ENCODE assay signal across 25 mouse cellular contexts in genomic region chr14:114829310-114829709, GRCm38 (mm10).
DNase-seq lines count a peak whose midpoint lies in the region; ATAC-seq and TF ChIP-seq lines count a peak whose summit lies in the region.
"Had no signal": no experiment of that assay in that cellular context is flagged by ENCODE, and none has a peak within 500 bp of the region (broad histone marks: within the 10 kb centered on the region; RNA-seq: fewer than 3 reads in every experiment).

No protein-coding gene starts in this region.

- no peaks in the 10 kb centered on the region for H3K27me3 ChIP-seq in forebrain, embryonic 14.5 days (replicated peaks; ENCODE audit: control insufficient read depth, insufficient read depth, low read length)
- H3K27me3 ChIP-seq in forebrain, embryonic 16.5 days (replicated peaks; ENCODE audit: control insufficient read depth, insufficient read depth, low read length): no peaks in the 10 kb centered on the region
- H3K27me3 ChIP-seq in midbrain, embryonic 14.5 days (ENCODE audit: control insufficient read depth, insufficient read depth, low read length): no peaks in the 10 kb centered on the region
- H3K27me3 ChIP-seq in midbrain, embryonic 11.5 days (ENCODE audit: control insufficient read depth, insufficient read depth, low read length): no peaks in the 10 kb centered on the region
- H3K27me3 ChIP-seq in embryonic facial prominence, embryonic 11.5 days (ENCODE audit: control insufficient read depth, insufficient read depth, low read length): no peaks in the 10 kb centered on the region
- H3K27me3 ChIP-seq in intestine, postnatal 0 days (replicated peaks; ENCODE audit: control insufficient read depth, insufficient read depth, low read length): no peaks in the 10 kb centered on the region
- H3K27me3 ChIP-seq: forebrain, embryonic 12.5 days; kidney, embryonic 15.5 days; liver, embryonic 15.5 days; midbrain, embryonic 13.5 days; neural tube, embryonic 12.5 days had no signal

- no peak overlapping the region for H3K9ac ChIP-seq in forebrain, embryonic 14.5 days (ENCODE audit: low read length)
- H3K9ac ChIP-seq in forebrain, embryonic 16.5 days (replicated peaks; ENCODE audit: low read depth, low read length): no peak overlapping the region
- H3K9ac ChIP-seq in midbrain, embryonic 14.5 days (replicated peaks; ENCODE audit: low read length): no peak overlapping the region
- no peak overlapping the region for H3K9ac ChIP-seq in midbrain, embryonic 11.5 days (ENCODE audit: low read length)
- no peak overlapping the region for H3K9ac ChIP-seq in embryonic facial prominence, embryonic 11.5 days (replicated peaks; ENCODE audit: low read length)
- no peak overlapping the region for H3K9ac ChIP-seq in intestine, postnatal 0 days (ENCODE audit: low read depth, low read length)
- H3K9ac ChIP-seq: forebrain, embryonic 12.5 days; kidney, embryonic 15.5 days; liver, embryonic 15.5 days; midbrain, embryonic 13.5 days; neural tube, embryonic 12.5 days had no signal

- no peak overlapping the region for H3K27ac ChIP-seq in forebrain, embryonic 14.5 days (ENCODE audit: low read depth, low read length)
- H3K27ac ChIP-seq in forebrain, embryonic 16.5 days (ENCODE audit: low read length): no peak overlapping the region
- H3K27ac ChIP-seq in midbrain, embryonic 14.5 days (replicated peaks; ENCODE audit: low read depth, low read length): no peak overlapping the region
- no peak overlapping the region for H3K27ac ChIP-seq in midbrain, embryonic 11.5 days (ENCODE audit: low read depth, low read length)
- H3K27ac ChIP-seq in embryonic facial prominence, embryonic 11.5 days (replicated peaks; ENCODE audit: low read depth, low read length): no peak overlapping the region
- no peak overlapping the region for H3K27ac ChIP-seq in intestine, postnatal 0 days (ENCODE audit: low read depth, low read length)
- H3K27ac ChIP-seq: forebrain, embryonic 12.5 days; heart, embryonic 10.5 days; kidney, embryonic 15.5 days; left cerebral cortex, adult 2 months; liver, embryonic 15.5 days; midbrain, embryonic 13.5 days; neural tube, embryonic 12.5 days had no signal

- ATAC-seq in forebrain, embryonic 14.5 days: 0 out of 2 replicates have a peak, but pooled peaks have one; percentile 23
- ATAC-seq in forebrain, embryonic 16.5 days: no peak
- ATAC-seq in midbrain, embryonic 14.5 days (ENCODE audit: low FRiP score, low TSS enrichment): no peak
- ATAC-seq in midbrain, embryonic 11.5 days (ENCODE audit: low FRiP score): no peak
- no peak for ATAC-seq in embryonic facial prominence, embryonic 11.5 days (replicated peaks; ENCODE audit: insufficient number of reproducible peaks, low FRiP score, low TSS enrichment, low read depth)
- no peak for ATAC-seq in intestine, postnatal 0 days
- ATAC-seq: activated CD4-positive, CD25-positive, alpha-beta regulatory T cell, adult 4 months; lung, postnatal 0 days; midbrain, embryonic 13.5 days had no signal

- no peaks in the 10 kb centered on the region for H3K36me3 ChIP-seq in forebrain, embryonic 14.5 days (ENCODE audit: control insufficient read depth, insufficient read depth, low read length)
- no peaks in the 10 kb centered on the region for H3K36me3 ChIP-seq in forebrain, embryonic 16.5 days (ENCODE audit: control insufficient read depth, insufficient read depth)
- H3K36me3 ChIP-seq in midbrain, embryonic 14.5 days (ENCODE audit: control insufficient read depth, insufficient read depth, low read length): no peaks in the 10 kb centered on the region
- H3K36me3 ChIP-seq in midbrain, embryonic 11.5 days (ENCODE audit: control insufficient read depth, insufficient read depth, low read length): no peaks in the 10 kb centered on the region
- H3K36me3 ChIP-seq in embryonic facial prominence, embryonic 11.5 days (replicated peaks; ENCODE audit: control insufficient read depth, insufficient read depth, low read depth, low read length): no peaks in the 10 kb centered on the region
- no peaks in the 10 kb centered on the region for H3K36me3 ChIP-seq in intestine, postnatal 0 days (ENCODE audit: control insufficient read depth, insufficient read depth)
- H3K36me3 ChIP-seq: forebrain, embryonic 12.5 days; heart, embryonic 10.5 days; kidney, embryonic 15.5 days; liver, embryonic 15.5 days; midbrain, embryonic 13.5 days; neural tube, embryonic 12.5 days had no signal

- WGBS in forebrain, embryonic 14.5 days: 22% methylated on average over 2 of the region's 2 CpGs
- 20% methylated on average over 2 of the region's 2 CpGs for WGBS in forebrain, embryonic 16.5 days
- WGBS in midbrain, embryonic 14.5 days: 36% methylated on average over 2 of the region's 2 CpGs
- WGBS in midbrain, embryonic 11.5 days: 34% methylated on average over 2 of the region's 2 CpGs
- 15% methylated on average over 2 of the region's 2 CpGs for WGBS in embryonic facial prominence, embryonic 11.5 days
- WGBS in intestine, postnatal 0 days: 38% methylated on average over 2 of the region's 2 CpGs

- TF ChIP-seq CTCF in intestine, postnatal 0 days (IDR thresholded peaks at IDR 0.05; ENCODE audit: low read depth): no peak

- no peaks in the 10 kb centered on the region for H3K9me3 ChIP-seq in forebrain, embryonic 14.5 days (replicated peaks; ENCODE audit: control insufficient read depth, low read length)
- H3K9me3 ChIP-seq in forebrain, embryonic 16.5 days (ENCODE audit: control insufficient read depth, low read length): no peaks in the 10 kb centered on the region
- no peaks in the 10 kb centered on the region for H3K9me3 ChIP-seq in midbrain, embryonic 14.5 days (ENCODE audit: control insufficient read depth, low read length)
- no peaks in the 10 kb centered on the region; the same call in 1 of the 2 replicates for H3K9me3 ChIP-seq in midbrain, embryonic 11.5 days (ENCODE audit: control insufficient read depth, low read length)
- H3K9me3 ChIP-seq in embryonic facial prominence, embryonic 11.5 days (replicated peaks; ENCODE audit: control insufficient read depth, low read length): no peaks in the 10 kb centered on the region
- H3K9me3 ChIP-seq in intestine, postnatal 0 days (ENCODE audit: control insufficient read depth): no peaks in the 10 kb centered on the region
- H3K9me3 ChIP-seq: forebrain, embryonic 12.5 days; heart, embryonic 10.5 days; kidney, embryonic 15.5 days; liver, embryonic 15.5 days; midbrain, embryonic 13.5 days; neural tube, embryonic 12.5 days had no signal

- no peak overlapping the region for H3K4me3 ChIP-seq in forebrain, embryonic 14.5 days (ENCODE audit: low read depth, low read length)
- no peak overlapping the region for H3K4me3 ChIP-seq in forebrain, embryonic 16.5 days (replicated peaks; ENCODE audit: low read length)
- H3K4me3 ChIP-seq in midbrain, embryonic 14.5 days (replicated peaks; ENCODE audit: low read depth, low read length): no peak overlapping the region
- no peak overlapping the region for H3K4me3 ChIP-seq in midbrain, embryonic 11.5 days (ENCODE audit: low read depth, low read length)
- no peak overlapping the region for H3K4me3 ChIP-seq in embryonic facial prominence, embryonic 11.5 days (ENCODE audit: low read depth, low read length)
- no peak overlapping the region for H3K4me3 ChIP-seq in intestine, postnatal 0 days (ENCODE audit: low read depth, low read length)
- H3K4me3 ChIP-seq: forebrain, embryonic 12.5 days; heart, embryonic 10.5 days; kidney, embryonic 15.5 days; left cerebral cortex, adult 2 months; liver, embryonic 15.5 days; midbrain, embryonic 13.5 days; neural tube, embryonic 12.5 days had no signal

- H3K4me2 ChIP-seq in forebrain, embryonic 14.5 days (ENCODE audit: low read length): no peak overlapping the region
- H3K4me2 ChIP-seq in forebrain, embryonic 16.5 days (ENCODE audit: low read length): no peak overlapping the region
- H3K4me2 ChIP-seq in midbrain, embryonic 14.5 days (ENCODE audit: low read length): no peak overlapping the region
- no peak overlapping the region for H3K4me2 ChIP-seq in midbrain, embryonic 11.5 days
- no peak overlapping the region for H3K4me2 ChIP-seq in embryonic facial prominence, embryonic 11.5 days (ENCODE audit: low read depth, low read length)
- no peak overlapping the region for H3K4me2 ChIP-seq in intestine, postnatal 0 days (replicated peaks; ENCODE audit: low read depth)
- H3K4me2 ChIP-seq: forebrain, embryonic 12.5 days; kidney, embryonic 15.5 days; liver, embryonic 15.5 days; midbrain, embryonic 13.5 days; neural tube, embryonic 12.5 days had no signal

- no peaks in the 10 kb centered on the region for H3K4me1 ChIP-seq in forebrain, embryonic 14.5 days (ENCODE audit: control insufficient read depth, insufficient read depth, low read length)
- no peaks in the 10 kb centered on the region for H3K4me1 ChIP-seq in forebrain, embryonic 16.5 days (replicated peaks; ENCODE audit: control insufficient read depth, insufficient read depth, low read length)
- H3K4me1 ChIP-seq in midbrain, embryonic 14.5 days (ENCODE audit: control insufficient read depth, insufficient read depth, low read length): no peaks in the 10 kb centered on the region
- no peaks in the 10 kb centered on the region for H3K4me1 ChIP-seq in midbrain, embryonic 11.5 days (ENCODE audit: control insufficient read depth, insufficient read depth, low read length)
- H3K4me1 ChIP-seq in embryonic facial prominence, embryonic 11.5 days (ENCODE audit: control insufficient read depth, insufficient read depth, low read length): no peaks in the 10 kb centered on the region
- no peaks in the 10 kb centered on the region for H3K4me1 ChIP-seq in intestine, postnatal 0 days (replicated peaks; ENCODE audit: control insufficient read depth, insufficient read depth, low read length)
- H3K4me1 ChIP-seq: forebrain, embryonic 12.5 days; kidney, embryonic 15.5 days; liver, embryonic 15.5 days; neural tube, embryonic 12.5 days had no signal

- peak; percentile 42 for DNase-seq in forebrain, embryonic 14.5 days (ENCODE audit: low spot score)
- DNase-seq in midbrain, embryonic 14.5 days: peak; percentile 27
- no peak for DNase-seq in midbrain, embryonic 11.5 days (ENCODE audit: low spot score, missing footprints)
- DNase-seq in embryonic facial prominence, embryonic 11.5 days (ENCODE audit: low spot score): peak; percentile 85
- DNase-seq in frontal cortex, postnatal 10 days (ENCODE audit: low spot score in 2 of 2): no peak
- DNase-seq: adrenal gland, postnatal 10 days; cerebellum, adult 9-11 months; gastrocnemius, postnatal 10 days; heart, postnatal 4 days; kidney, adult 11 months; liver; right cerebral cortex, adult 18-20 months; right cerebral cortex, postnatal 4 days; thymus, postnatal 14 days had no signal

Comparison
In these comparisons a context has a peak if more than half of its experiments do, and no peak if none do; other contexts are left out.
1. DNase-seq: peak in forebrain, embryonic 14.5 days (single experiment), midbrain, embryonic 14.5 days (single experiment) and embryonic facial prominence, embryonic 11.5 days (single experiment); none in midbrain, embryonic 11.5 days (single experiment) and frontal cortex, postnatal 10 days (0 of 2).